Mouse (Mus musculus) limb, embryonic 14.5 days (tissue): ENCODE results near the gene Cenpf. TPM values are rescaled to one million over a fixed set of nuclear protein-coding genes. Genes with fewer than 3 reads are reported as not detected.

Source experiments
- ATAC-seq: fragments of 200-750 bp; cut with Nextera tagmentation; 2 replicates; pipeline ENCODE4 v1.8.0; 2017; ENCODE audit warnings: low read depth, moderate number of reproducible peaks, moderate TSS enrichment; ENCODE audit not compliant: low FRiP score
- DNase-seq: peaks from one replicate; pipeline ENCODE4 v3.0.0-alpha.2; 2015; ENCODE audit warnings: low spot score
- H3K27ac ChIP-seq: fragments of 300-500 bp; sonication (generic); replicated peaks from 2 replicates; pipeline ENCODE4 v1.5.1; 2014; ENCODE audit warnings: low read depth, mild to moderate bottlenecking, low read length, moderate library complexity, mixed read lengths
- H3K27me3 ChIP-seq: fragments of 300-500 bp; sonication (generic); 2 replicates; pipeline ENCODE4 v1.6.1; 2014; ENCODE audit warnings: low read length, mixed read lengths; ENCODE audit not compliant: control insufficient read depth, insufficient read depth
- H3K36me3 ChIP-seq: fragments of 300-500 bp; sonication (generic); 2 replicates; pipeline ENCODE4 v1.6.1; 2014; ENCODE audit warnings: mild to moderate bottlenecking, low read length, moderate library complexity, mixed read lengths; ENCODE audit not compliant: control insufficient read depth, insufficient read depth
- H3K4me1 ChIP-seq: fragments of 300-500 bp; sonication (generic); 2 replicates; pipeline ENCODE4 v1.6.1; 2014; ENCODE audit warnings: antibody characterized with exemption, low read length, mixed read lengths; ENCODE audit not compliant: control insufficient read depth, insufficient read depth
- H3K4me2 ChIP-seq: fragments of 300-500 bp; sonication (generic); replicated peaks from 2 replicates; pipeline ENCODE4 v1.6.1; 2014; ENCODE audit warnings: low read depth, mild to moderate bottlenecking, low read length, moderate library complexity; ENCODE audit not compliant: severe bottlenecking
- H3K4me3 ChIP-seq: fragments of 300-500 bp; sonication (generic); replicated peaks from 2 replicates; pipeline ENCODE4 v1.5.1; 2014; ENCODE audit warnings: low read length
- H3K9ac ChIP-seq: fragments of 300-500 bp; sonication (generic); 2 replicates; pipeline ENCODE4 v1.6.1; 2014; ENCODE audit warnings: mild to moderate bottlenecking, low read depth, low read length, moderate library complexity; ENCODE audit not compliant: severe bottlenecking
- H3K9me3 ChIP-seq: fragments of 300-500 bp; sonication (generic); 2 replicates; pipeline ENCODE4 v1.6.1; 2016; ENCODE audit warnings: low read length; ENCODE audit not compliant: control insufficient read depth
- POLR2A ChIP-seq: fragments of 200-500 bp; IDR thresholded peaks from 2 replicates; pipeline ENCODE4 v1.8.0; 2012; ENCODE audit warnings: inconsistent platforms, mild to moderate bottlenecking, moderate library complexity, borderline replicate concordance; ENCODE audit not compliant: insufficient read depth, insufficient read length; ENCODE audit errors: extremely low read depth
- WGBS: fragments of 180-500 bp; shearing (Covaris S2); extraction: QIAGEN DNeasy Blood & Tissue Kit; methylation state at CpG from one replicate; pipeline ENCODE4 v1.1.7; 2014; 5-methylcytosine and 5-hydroxymethylcytosine counted together
- polyA plus RNA-seq, 2 experiments: library from polyadenylated mRNA; depleted of rRNA in 1 of 2; stranded (reverse) in 1 of 2; unstranded in 1 of 2; fragments of >200 nt; fragmentation: Nextera tagmentation in 1 of 2; extraction: Ambion mirVana in 1 of 2; gene quantifications; 2 replicates each; pipeline versions ENCODE4 v1.2.1 to v1.2.3; 2012 to 2014

Gene Cenpf
- polyA plus RNA-seq, 2 experiments, result 16.1 to 58.8 TPM

GRCm38 (mm10) chr1:189646597-189646996 lies 41.3 kb downstream of the Cenpf start:
- no peak for ATAC-seq
- DNase-seq, result no peak
- Histone ChIP-seq H3K4me1 (no peaks in the 10 kb centered on the region), H3K27me3 (no peaks in the 10 kb centered on the region), H3K4me3 (no peak overlapping the region), H3K9me3 (no peaks in the 10 kb centered on the region), H3K27ac (no peak overlapping the region), H3K36me3 (peaks cover 81% of the 10 kb centered on the region), H3K4me2 (no peak overlapping the region), H3K9ac (no peak overlapping the region)
- TF ChIP-seq POLR2A, result no peak
- WGBS, result 81% methylated on average over 6 of the region's 6 CpGs

- no peaks in the 10 kb centered on the region for H3K27me3 ChIP-seq
- TF ChIP-seq POLR2A, result no peak
- no peaks in the 10 kb centered on the region for H3K4me1 ChIP-seq
- H3K4me2 ChIP-seq, result no peak overlapping the region
- WGBS, result 54% methylated on average over 2 of the region's 2 CpGs
- H3K27ac ChIP-seq, result no peak overlapping the region
- DNase-seq (peak; percentile 20), ATAC-seq (no peak)
- no peaks in the 10 kb centered on the region for H3K9me3 ChIP-seq
- H3K36me3 ChIP-seq, result peaks cover 85% of the 10 kb centered on the region
- no peak overlapping the region for H3K9ac ChIP-seq
- H3K4me3 ChIP-seq, result no peak overlapping the region
Measured at GRCm38 (mm10) chr1:189645371-189645770, 42.5 kb downstream of the Cenpf start.

GRCm38 (mm10) chr1:189644700-189645345 lies 43.1 kb downstream of the Cenpf start:
- no peak overlapping the region for H3K9ac ChIP-seq
- no peak for TF ChIP-seq POLR2A
- DNase-seq, result no peak
- 79% methylated on average over 3 of the region's 3 CpGs for WGBS
- H3K9me3 ChIP-seq, result no peaks in the 10 kb centered on the region
- no peak overlapping the region for H3K27ac ChIP-seq
- no peaks in the 10 kb centered on the region for H3K27me3 ChIP-seq
- ATAC-seq, result no peak
- no peak overlapping the region for H3K4me2 ChIP-seq
- H3K4me1 ChIP-seq, result no peaks in the 10 kb centered on the region
- H3K36me3 ChIP-seq, result peaks cover 81% of the 10 kb centered on the region
- no peak overlapping the region for H3K4me3 ChIP-seq

GRCm38 (mm10) chr1:189639581-189639980 lies 48.3 kb downstream of the Cenpf start:
- Histone ChIP-seq H3K9me3 (no peaks in the 10 kb centered on the region), H3K9ac (no peak overlapping the region), H3K27ac (no peak overlapping the region), H3K4me3 (no peak overlapping the region), H3K4me2 (no peak overlapping the region), H3K36me3 (peaks cover 36% of the 10 kb centered on the region), H3K27me3 (no peaks in the 10 kb centered on the region), H3K4me1 (no peaks in the 10 kb centered on the region)
- WGBS, result 86% methylated on average over 6 of the region's 6 CpGs
- ATAC-seq (no peak), DNase-seq (no peak)
- no peak for TF ChIP-seq POLR2A

GRCm38 (mm10) chr1:189633791-189634190 lies 54.1 kb downstream of the Cenpf start:
- no peak for ATAC-seq
- H3K9ac ChIP-seq, result no peak overlapping the region
- DNase-seq, result no peak
- TF ChIP-seq POLR2A, result no peak
- H3K9me3 ChIP-seq, result no peaks in the 10 kb centered on the region
- no peaks in the 10 kb centered on the region for H3K36me3 ChIP-seq
- no peak overlapping the region for H3K27ac ChIP-seq
- H3K4me1 ChIP-seq, result no peaks in the 10 kb centered on the region
- WGBS, result 66% methylated on average over 5 of the region's 5 CpGs
- no peaks in the 10 kb centered on the region for H3K27me3 ChIP-seq
- H3K4me3 ChIP-seq, result no peak overlapping the region
- H3K4me2 ChIP-seq, result no peak overlapping the region
